Mouse (Mus musculus): ENCODE results near the gene Uaca.

The Uaca gene

GRCm38 (mm10) chr9:60794210-60794840 is at the start of gene Uaca:
TSS of gene Uaca (plus strand) at chr9:60794542.
- DNase-seq: peak; percentile 97

GRCm38 (mm10) chr9:60744971-60745370 is 49.4 kb upstream of the Uaca start:
- DNase-seq: no peak

- no peak for DNase-seq
Observed at GRCm38 (mm10) chr9:60746561-60746960, 47.8 kb upstream of the Uaca start.

- DNase-seq: no peak
Observed at GRCm38 (mm10) chr9:60747672-60748071, 46.7 kb upstream of the Uaca start.

- DNase-seq: no peak
Observed at GRCm38 (mm10) chr9:60748191-60748590, 46.2 kb upstream of the Uaca start.

GRCm38 (mm10) chr9:60749105-60749504 is 45.2 kb upstream of the Uaca start:
- DNase-seq: no peak

- no peak for DNase-seq
Observed at GRCm38 (mm10) chr9:60751098-60751497, 43.2 kb upstream of the Uaca start.

GRCm38 (mm10) chr9:60751971-60752370 is 42.4 kb upstream of the Uaca start:
- no peak for DNase-seq

- DNase-seq: no peak
Observed at GRCm38 (mm10) chr9:60752636-60753035, 41.7 kb upstream of the Uaca start.

- DNase-seq: peak; percentile 88
Observed at GRCm38 (mm10) chr9:60756258-60756657, 38.1 kb upstream of the Uaca start.

- DNase-seq: peak; percentile 35
Observed at GRCm38 (mm10) chr9:60756866-60757740, 37.2 kb upstream of the Uaca start.

GRCm38 (mm10) chr9:60757817-60758216 is 36.5 kb upstream of the Uaca start:
- DNase-seq: no peak

GRCm38 (mm10) chr9:60759436-60760007 is 34.8 kb upstream of the Uaca start:
- no peak for DNase-seq

- no peak for DNase-seq
Observed at GRCm38 (mm10) chr9:60765181-60765580, 29.2 kb upstream of the Uaca start.

GRCm38 (mm10) chr9:60768393-60768792 is 25.9 kb upstream of the Uaca start:
- DNase-seq: no peak

GRCm38 (mm10) chr9:60769711-60770111 is 24.6 kb upstream of the Uaca start:
- no peak for DNase-seq

GRCm38 (mm10) chr9:60773713-60774112 is 20.6 kb upstream of the Uaca start:
- DNase-seq: no peak

- DNase-seq: no peak
Observed at GRCm38 (mm10) chr9:60776899-60777298, 17.4 kb upstream of the Uaca start.

- DNase-seq: no peak
Observed at GRCm38 (mm10) chr9:60782057-60782789, 12.1 kb upstream of the Uaca start.

GRCm38 (mm10) chr9:60785069-60785468 is 9.3 kb upstream of the Uaca start:
- DNase-seq: no peak

GRCm38 (mm10) chr9:60787517-60788110 is 6.7 kb upstream of the Uaca start:
- no peak for DNase-seq

- DNase-seq: no peak
Observed at GRCm38 (mm10) chr9:60790282-60790681, 4.1 kb upstream of the Uaca start.

GRCm38 (mm10) chr9:60794841-60795351 is 554 bp downstream of the Uaca start:
- peak; percentile 42 for DNase-seq
